Mouse (Mus musculus): Measurements from ENCODE around the gene Scimp.

Scimp gene

GRCm38 (mm10) chr11:70802208-70802864 is 10.1 kb downstream of the Scimp start:
- TF ChIP-seq GATA4 (IDR thresholded peaks at IDR 0.05; ENCODE audit: insufficient replicate concordance, low read length): no peak

GRCm38 (mm10) chr11:70792409-70792808 is 20.0 kb downstream of the Scimp start:
- no peak for TF ChIP-seq GATA4 (IDR thresholded peaks at IDR 0.05; ENCODE audit: insufficient replicate concordance, low read length)

GRCm38 (mm10) chr11:70791676-70792075 is 20.7 kb downstream of the Scimp start:
- no peak for TF ChIP-seq GATA4 (IDR thresholded peaks at IDR 0.05; ENCODE audit: insufficient replicate concordance, low read length)

- no peak for TF ChIP-seq GATA4 (IDR thresholded peaks at IDR 0.05; ENCODE audit: insufficient replicate concordance, low read length)
These were observed 21.4 kb downstream of the Scimp start for GRCm38 (mm10) chr11:70790874-70791551.

GRCm38 (mm10) chr11:70790426-70790825 is 22.0 kb downstream of the Scimp start:
- no peak for TF ChIP-seq GATA4 (IDR thresholded peaks at IDR 0.05; ENCODE audit: insufficient replicate concordance, low read length)

- no peak for TF ChIP-seq GATA4 (IDR thresholded peaks at IDR 0.05; ENCODE audit: insufficient replicate concordance, low read length)
These were observed 23.3 kb downstream of the Scimp start for GRCm38 (mm10) chr11:70788972-70789655.

- TF ChIP-seq GATA4 (IDR thresholded peaks at IDR 0.05; ENCODE audit: insufficient replicate concordance, low read length): no peak
These were observed 25.3 kb downstream of the Scimp start for GRCm38 (mm10) chr11:70787052-70787451.

GRCm38 (mm10) chr11:70785908-70786307 is 26.5 kb downstream of the Scimp start:
- no peak for TF ChIP-seq GATA4 (IDR thresholded peaks at IDR 0.05; ENCODE audit: insufficient replicate concordance, low read length)

GRCm38 (mm10) chr11:70777634-70778033 is 34.8 kb downstream of the Scimp start:
- no peak for TF ChIP-seq GATA4 (IDR thresholded peaks at IDR 0.05; ENCODE audit: insufficient replicate concordance, low read length)

GRCm38 (mm10) chr11:70776830-70777571 is 35.4 kb downstream of the Scimp start:
- no peak; the same call in 1 of the 2 replicates for TF ChIP-seq GATA4 (IDR thresholded peaks at IDR 0.05; ENCODE audit: insufficient replicate concordance, low read length)

- TF ChIP-seq GATA4 (IDR thresholded peaks at IDR 0.05; ENCODE audit: insufficient replicate concordance, low read length): no peak
These were observed 41.6 kb downstream of the Scimp start for GRCm38 (mm10) chr11:70770804-70771203.

GRCm38 (mm10) chr11:70765776-70766445 is 46.5 kb downstream of the Scimp start:
- no peak for TF ChIP-seq GATA4 (IDR thresholded peaks at IDR 0.05; ENCODE audit: insufficient replicate concordance, low read length)

- TF ChIP-seq GATA4 (IDR thresholded peaks at IDR 0.05; ENCODE audit: insufficient replicate concordance, low read length): no peak; the same call in 1 of the 2 replicates
These were observed 48.2 kb downstream of the Scimp start, which contains the start of gene Zfp3 for GRCm38 (mm10) chr11:70763936-70764808. Gene Zfp3 (plus strand): TSS chr11:70764209.

GRCm38 (mm10) chr11:70763582-70763935 is 48.8 kb downstream of the Scimp start:
- TF ChIP-seq GATA4 (IDR thresholded peaks at IDR 0.05; ENCODE audit: insufficient replicate concordance, low read length): no peak
